Mouse (Mus musculus) ES-E14 (cell line): Measurements from ENCODE around the gene Frmpd3. TPM values are rescaled to one million over a fixed set of nuclear protein-coding genes. Genes with fewer than 3 reads are reported as not detected.

Source experiments
- DNase-seq: peaks from one replicate; pipeline ENCODE4 v3.0.0-alpha.2; 2013; ENCODE audit warnings: low read depth, low spot score
- H3K27ac ChIP-seq: 2 replicates; pipeline ENCODE4 v1.5.1; 2012; ENCODE audit warnings: low read depth, mild to moderate bottlenecking, low read length, moderate library complexity, mixed read lengths; ENCODE audit not compliant: poor library complexity, insufficient read depth, severe bottlenecking
- H3K36me3 ChIP-seq: 2 replicates; pipeline ENCODE4 v1.6.1; 2012; ENCODE audit warnings: mild to moderate bottlenecking, low read length, moderate library complexity, mixed read lengths; ENCODE audit not compliant: control insufficient read depth, poor library complexity, insufficient read depth, severe bottlenecking
- H3K4me1 ChIP-seq, 2 experiments: fragments of 150-350 bp in 1 of 2; sonication (generic) in 1 of 2; 2 replicates each; pipeline ENCODE4 v1.6.1; 2012; ENCODE audit warnings: low read length in 2 of 2, mild to moderate bottlenecking in 1 of 2, mixed read lengths in 1 of 2; ENCODE audit not compliant: control insufficient read depth in 2 of 2, insufficient read depth in 2 of 2, poor library complexity in 1 of 2
- H3K4me3 ChIP-seq, 2 experiments: fragments of 150-350 bp in 1 of 2; sonication (generic) in 1 of 2; 2 replicates each; pipeline ENCODE4 v1.5.1; 2012; ENCODE audit warnings: low read length in 2 of 2, low read depth in 1 of 2, mild to moderate bottlenecking in 1 of 2, mixed read lengths in 1 of 2; ENCODE audit not compliant: insufficient read depth in 1 of 2, poor library complexity in 1 of 2, severe bottlenecking in 1 of 2
- H3K9ac ChIP-seq: 2 replicates; pipeline ENCODE4 v1.6.1; 2012; ENCODE audit warnings: low read depth, mild to moderate bottlenecking, low read length, mixed read lengths; ENCODE audit not compliant: poor library complexity, insufficient read depth, severe bottlenecking
- H3K9me3 ChIP-seq: fragments of 150-350 bp; sonication (generic); 2 replicates; pipeline ENCODE4 v1.6.1; 2012; ENCODE audit warnings: low read depth, mild to moderate bottlenecking, low read length; ENCODE audit not compliant: control insufficient read depth, insufficient read depth
- CHD2 ChIP-seq: IDR thresholded peaks from 2 replicates; pipeline ENCODE4 v1.6.1; 2014; ENCODE audit warnings: mild to moderate bottlenecking, low read depth, low read length, inconsistent platforms
- HCFC1 ChIP-seq: IDR thresholded peaks from 2 replicates; pipeline ENCODE4 v1.6.1; 2012; ENCODE audit warnings: low read length, inconsistent platforms, borderline replicate concordance; ENCODE audit not compliant: insufficient read depth
- MAFK ChIP-seq: IDR thresholded peaks from 2 replicates; pipeline ENCODE4 v1.6.1; 2014; ENCODE audit warnings: mild to moderate bottlenecking, low read depth, low read length, inconsistent platforms; ENCODE audit not compliant: insufficient read depth
- ZC3H11A ChIP-seq: IDR thresholded peaks from 2 replicates; pipeline ENCODE4 v1.6.1; 2012; ENCODE audit warnings: low read depth, mild to moderate bottlenecking, inconsistent platforms, low read length, borderline replicate concordance
- ZNF384 ChIP-seq: IDR thresholded peaks from 2 replicates; pipeline ENCODE4 v1.6.1; 2012; ENCODE audit warnings: low read depth, low read length, inconsistent platforms
- in situ Hi-C, 2 experiments: fragments of 600-800 bp; cut with MboI; formaldehyde crosslinking; loops; one replicate each; pipeline ENCODE4 v1.15.1; 2025; ENCODE audit warnings: low sequenced_read_pairs in 2 of 2, inconsistent platforms in 1 of 2; ENCODE audit not compliant: unreplicated experiment in 2 of 2
- total RNA-seq: library from RNA; depleted of rRNA; stranded (reverse); fragments of 300-350 nt; gene quantifications from 2 replicates; pipeline ENCODE4 v1.2.3, GENCODE M21; 2012

Frmpd3 gene
- total RNA-seq, 1 experiment: 0.09 TPM

DNA sequence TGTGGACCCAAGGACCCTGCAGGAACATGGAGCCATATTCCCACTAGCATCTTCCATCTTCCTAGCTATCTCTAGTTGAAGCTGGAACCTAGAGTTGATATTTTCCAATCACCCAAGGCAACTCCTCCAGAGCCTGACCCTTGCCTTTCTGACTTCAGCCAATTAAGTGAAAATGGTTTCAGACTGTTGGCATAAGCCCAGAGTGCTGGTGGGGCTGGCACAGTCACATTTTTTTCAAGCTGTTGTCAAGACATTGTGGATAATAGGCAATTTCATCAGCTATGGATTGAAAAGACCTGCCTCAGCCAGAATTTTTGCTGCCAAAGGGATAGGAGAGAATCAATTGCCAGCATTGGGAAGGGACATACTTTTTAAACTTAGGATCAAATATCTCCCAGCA, 95.8 kb downstream of the Frmpd3 start:
- H3K9me3 ChIP-seq: no peaks in the 10 kb centered on the region
- H3K4me3 ChIP-seq: no peak overlapping the region
- H3K9ac ChIP-seq: no peak overlapping the region
- peaks cover 0 to 7% of the 10 kb centered on the region in 2 experiments; a peak in 1 of 4 replicates for H3K4me1 ChIP-seq
- H3K27ac ChIP-seq: no peak overlapping the region
- no peaks in the 10 kb centered on the region for H3K36me3 ChIP-seq
- in situ Hi-C loops: no loop called here
- no peak for DNase-seq
- TF ChIP-seq MAFK (no peak), ZNF384 (no peak), ZC3H11A (no peak), HCFC1 (no peak), CHD2 (no peak)

DNA sequence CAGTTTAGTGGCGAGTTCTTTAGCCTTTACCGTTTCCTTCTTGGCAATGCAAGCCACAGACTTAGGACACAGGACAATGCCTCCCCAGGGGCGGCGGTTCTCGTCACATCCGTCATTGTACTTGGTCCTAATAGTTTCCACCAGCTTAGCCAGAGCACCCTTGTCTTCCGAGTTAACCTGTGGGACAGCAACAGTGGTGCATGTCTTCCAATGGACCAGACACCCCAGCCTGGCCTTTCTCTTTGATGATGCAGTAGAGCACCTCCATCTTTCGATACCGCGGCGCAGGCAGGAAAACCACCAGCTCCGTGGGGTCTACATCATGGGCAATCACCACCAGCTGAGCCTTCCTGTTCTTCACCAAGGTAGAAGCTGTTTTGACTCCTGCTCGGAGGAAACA, 103.5 kb downstream of the Frmpd3 start:
- in situ Hi-C loops: no loop called here
- no peaks in the 10 kb centered on the region for H3K4me1 ChIP-seq
- peak overlapping the region in 1 of 2 experiments; percentile 39; a peak in 3 of 4 replicates for H3K4me3 ChIP-seq
- no peak overlapping the region for H3K27ac ChIP-seq
- TF ChIP-seq MAFK: no peak
- TF ChIP-seq HCFC1: no peak
- no peak for TF ChIP-seq ZC3H11A
- TF ChIP-seq ZNF384: no peak
- no peak for TF ChIP-seq CHD2
- H3K9ac ChIP-seq: no peak overlapping the region
- H3K36me3 ChIP-seq: no peaks in the 10 kb centered on the region
- no peak for DNase-seq
- H3K9me3 ChIP-seq: no peaks in the 10 kb centered on the region

DNA sequence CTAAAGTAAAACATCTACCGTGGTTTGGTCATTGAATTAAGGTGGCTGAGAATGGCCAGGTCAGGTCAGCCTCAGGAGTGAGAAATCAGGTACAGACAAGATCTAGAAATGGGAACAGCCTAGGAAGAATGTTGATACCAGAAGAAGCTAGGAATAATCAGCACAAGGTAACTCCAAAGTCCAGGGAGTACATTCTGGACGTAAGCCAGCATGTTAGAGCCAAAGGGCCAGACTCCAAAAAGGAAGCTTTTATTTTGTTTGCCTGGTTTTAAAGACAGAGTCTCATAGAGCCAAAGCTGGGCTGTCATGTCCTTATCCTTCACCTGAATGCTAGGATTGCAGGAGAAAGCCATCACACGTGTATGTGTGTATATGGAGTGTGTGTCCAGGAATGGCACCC, 108.0 kb downstream of the Frmpd3 start:
- no peak for DNase-seq
- no peaks in the 10 kb centered on the region for H3K9me3 ChIP-seq
- H3K4me3 ChIP-seq: no peak overlapping the region
- no peaks in the 10 kb centered on the region for H3K4me1 ChIP-seq
- TF ChIP-seq HCFC1 (no peak), ZNF384 (no peak), CHD2 (no peak)
- H3K36me3 ChIP-seq: no peaks in the 10 kb centered on the region
- in situ Hi-C loops: no loop called here
- no peak overlapping the region for H3K9ac ChIP-seq
- no peak overlapping the region for H3K27ac ChIP-seq

DNA sequence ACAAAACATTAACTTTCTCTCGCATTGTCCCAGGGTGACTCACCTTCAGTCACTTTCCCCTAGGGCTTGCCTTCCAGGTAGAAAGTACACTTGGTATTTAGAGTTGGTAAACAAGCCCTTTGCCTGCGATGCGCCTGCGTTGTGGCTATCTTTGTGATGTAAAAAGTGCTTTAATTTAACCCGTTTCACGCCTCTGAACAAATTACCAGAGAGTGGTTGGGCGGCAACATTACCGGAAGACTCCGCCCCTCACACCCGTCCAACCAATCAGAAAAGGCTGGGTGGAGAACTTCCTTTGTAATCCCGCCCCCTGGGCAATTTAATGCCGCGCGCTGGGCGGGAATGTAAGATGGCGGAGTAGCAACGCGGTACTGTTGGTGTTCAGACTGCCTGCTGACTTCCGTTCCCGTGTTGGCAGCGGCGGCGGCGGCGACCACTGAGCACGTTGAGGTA, 114.2 kb downstream of the Frmpd3 start, which contains the start of gene Prps1:
TSS of gene Prps1 (plus strand) at position 335 of the 453 bp plus-strand sequence.
- no peaks in the 10 kb centered on the region for H3K36me3 ChIP-seq
- H3K9me3 ChIP-seq: no peaks in the 10 kb centered on the region
- no peak within 1 kb of the TSS for H3K27ac ChIP-seq
- peaks cover 0 to 2% of the 10 kb centered on the region in 2 experiments; a peak in 1 of 4 replicates for H3K4me1 ChIP-seq
- peak; percentile 82 for DNase-seq
- in situ Hi-C loops: no loop called here
- peak within 1 kb of the TSS; percentile 79 to 89 for H3K4me3 ChIP-seq
- TF ChIP-seq ZNF384 (no peak), CHD2 (no peak), MAFK (no peak), ZC3H11A (no peak), HCFC1 (no peak)
- H3K9ac ChIP-seq: peak within 1 kb of the TSS; percentile 87
